ENCODE assay signal across 29 mouse cellular contexts in the genomic region with DNA sequence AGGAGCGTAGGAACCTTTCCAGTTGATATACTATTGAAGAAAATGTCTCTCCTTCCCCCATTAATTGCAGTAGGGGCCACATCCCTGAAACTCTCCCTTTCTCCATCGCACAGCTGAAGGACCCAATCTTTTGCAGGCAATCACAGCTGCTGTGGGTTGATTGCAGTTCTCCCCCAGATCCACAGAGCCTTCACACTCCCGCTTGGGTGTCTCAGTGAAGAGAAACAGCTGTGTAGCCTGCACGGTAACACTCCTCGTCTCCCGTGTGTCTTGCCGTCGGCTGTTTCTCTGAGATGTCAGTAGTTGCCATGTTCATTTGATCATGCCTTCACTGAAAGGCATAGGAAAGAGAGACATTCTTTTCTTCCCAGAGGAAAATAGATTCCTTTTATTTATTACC.
DNase-seq lines count a peak whose midpoint lies in the region; ATAC-seq lines count a peak whose summit lies in the region.
"Had no signal": no experiment of that assay in that cellular context is flagged by ENCODE, and none has a peak within 500 bp of the region (broad histone marks: within the 10 kb centered on the region; RNA-seq: fewer than 3 reads in every experiment).

No protein-coding gene starts in this region.

- no peaks in the 10 kb centered on the region for H3K27me3 ChIP-seq in kidney, embryonic 14.5 days (ENCODE audit: control insufficient read depth, insufficient read depth, low read length)
- H3K27me3 ChIP-seq in kidney, embryonic 15.5 days, result no peaks in the 10 kb centered on the region
- H3K27me3 ChIP-seq: CH12.LX; embryonic facial prominence, embryonic 12.5 days; midbrain, embryonic 13.5 days had no signal

- peak; percentile 76; the same call in 1 of the 2 replicates for ATAC-seq in kidney, embryonic 14.5 days (ENCODE audit: low FRiP score, low TSS enrichment)
- ATAC-seq in kidney, embryonic 15.5 days (replicated peaks; ENCODE audit: low FRiP score), result no peak
- ATAC-seq: activated CD4-positive, CD25-positive, alpha-beta regulatory T cell, adult 4 months; forebrain, embryonic 14.5 days; intestine, postnatal 0 days; midbrain, embryonic 13.5 days had no signal

- H3K27ac ChIP-seq in kidney, embryonic 14.5 days (ENCODE audit: low read depth, low read length), result no peak overlapping the region
- H3K27ac ChIP-seq in kidney, embryonic 15.5 days, result no peak overlapping the region
- H3K27ac ChIP-seq: embryonic facial prominence, embryonic 12.5 days; gastrocnemius, adult 2 months; heart, adult 2 months; hindbrain, embryonic 14.5 days; liver, embryonic 14.5 days; macrophage; midbrain, embryonic 13.5 days; stomach, postnatal 0 days had no signal

- no peaks in the 10 kb centered on the region for H3K9me3 ChIP-seq in kidney, embryonic 14.5 days (ENCODE audit: control insufficient read depth, low read length)
- no peaks in the 10 kb centered on the region for H3K9me3 ChIP-seq in kidney, embryonic 15.5 days (replicated peaks)
- H3K9me3 ChIP-seq: embryonic facial prominence, embryonic 12.5 days; midbrain, embryonic 13.5 days had no signal

- peak; percentile 1 for DNase-seq in embryo, embryonic 11.5 days (ENCODE audit: low read depth, low spot score)
- DNase-seq in embryo, embryonic 10 days (ENCODE audit: low spot score), result no peak
- peak; percentile 5 for DNase-seq in right cerebral cortex, adult 18-20 months
- no peak for DNase-seq in right cerebral cortex, postnatal 14 days
- peak; percentile 15 to 60 for DNase-seq in lung, postnatal 4 days
- DNase-seq in spleen, postnatal 36 days (ENCODE audit: low spot score in 2 of 2), result no peak
- DNase-seq: adrenal gland, adult 2 months; cerebellum, adult 8-10 months; cerebellum, postnatal 25 days; gastrocnemius, adult 2 months; heart, adult 2 months; kidney, postnatal 25 days; layer of hippocampus, postnatal 36 days; liver; right cerebral cortex, postnatal 25 days; thymus, adult 18-20 months; thymus, postnatal 25 days had no signal

- no peaks in the 10 kb centered on the region for H3K4me1 ChIP-seq in kidney, embryonic 14.5 days (ENCODE audit: control insufficient read depth, insufficient read depth, low read length)
- no peaks in the 10 kb centered on the region for H3K4me1 ChIP-seq in kidney, embryonic 15.5 days
- H3K4me1 ChIP-seq: embryonic facial prominence, embryonic 12.5 days; midbrain, embryonic 13.5 days had no signal

- H3K4me3 ChIP-seq in kidney, embryonic 14.5 days (ENCODE audit: low read length), result no peak overlapping the region
- H3K4me3 ChIP-seq in kidney, embryonic 15.5 days (replicated peaks), result no peak overlapping the region
- H3K4me3 ChIP-seq: embryonic facial prominence, embryonic 12.5 days; gastrocnemius, adult 2 months; heart, adult 2 months; midbrain, embryonic 13.5 days had no signal

- H3K36me3 ChIP-seq in kidney, embryonic 14.5 days (ENCODE audit: control insufficient read depth, insufficient read depth, low read length), result no peaks in the 10 kb centered on the region
- no peaks in the 10 kb centered on the region for H3K36me3 ChIP-seq in kidney, embryonic 15.5 days
- H3K36me3 ChIP-seq: embryonic facial prominence, embryonic 12.5 days; midbrain, embryonic 13.5 days had no signal

- no peak overlapping the region for H3K4me2 ChIP-seq in kidney, embryonic 14.5 days (replicated peaks; ENCODE audit: low read depth, low read length)
- H3K4me2 ChIP-seq in kidney, embryonic 15.5 days, result no peak overlapping the region
- H3K4me2 ChIP-seq: embryonic facial prominence, embryonic 12.5 days; hindbrain, embryonic 14.5 days; midbrain, embryonic 13.5 days had no signal

- WGBS in kidney, embryonic 14.5 days, result 33% methylated on average over 8 of the region's 8 CpGs
- WGBS in kidney, embryonic 15.5 days, result 26% methylated on average over 8 of the region's 8 CpGs

- no peak overlapping the region for H3K9ac ChIP-seq in kidney, embryonic 14.5 days (ENCODE audit: low read depth, low read length)
- no peak overlapping the region for H3K9ac ChIP-seq in kidney, embryonic 15.5 days
- H3K9ac ChIP-seq: embryonic facial prominence, embryonic 12.5 days; hindbrain, embryonic 14.5 days; liver, embryonic 14.5 days; midbrain, embryonic 13.5 days had no signal

Comparison
In these comparisons a context has a peak if more than half of its experiments do, and no peak if none do; other contexts are left out.
1. DNase-seq: peak in embryo, embryonic 11.5 days (single experiment), right cerebral cortex, adult 18-20 months (single experiment) and lung, postnatal 4 days (2 of 2); none in embryo, embryonic 10 days (single experiment), right cerebral cortex, postnatal 14 days (single experiment) and spleen, postnatal 36 days (0 of 2).